Mouse (Mus musculus): ENCODE results near the gene Car7. TPM values are rescaled to one million over a fixed set of nuclear protein-coding genes. Genes with fewer than 3 reads are reported as not detected.

The Car7 gene
- total RNA-seq (2015; ENCODE audit: low replicate concordance) (not detected in 2 replicates), total RNA-seq (2017; ENCODE audit: low replicate concordance) (not detected in 2 replicates)

- ATAC-seq (replicated peaks; ENCODE audit: low FRiP score, poor library complexity, severe bottlenecking), result peak; percentile 94
Observed at GRCm38 (mm10) chr8:104533971-104534778, at the start of gene Car7, which contains the start of gene Nae1. TSS of gene Car7 (plus strand) at chr8:104534689. TSS of gene Nae1 (minus strand) at chr8:104534637.

- ATAC-seq (replicated peaks; ENCODE audit: low FRiP score, poor library complexity, severe bottlenecking), result 0 out of 2 replicates have a peak, but pooled peaks have one; percentile 10
Observed at GRCm38 (mm10) chr8:104509061-104510006, 25.2 kb upstream of the Car7 start, which contains the start of gene Terb1. TSS of gene Terb1 (minus strand) at chr8:104509910.

GRCm38 (mm10) chr8:104510134-104510533, 24.4 kb upstream of the Car7 start:
- no peak for ATAC-seq (replicated peaks; ENCODE audit: low FRiP score, poor library complexity, severe bottlenecking)

GRCm38 (mm10) chr8:104517872-104518271, 16.6 kb upstream of the Car7 start:
- ATAC-seq (replicated peaks; ENCODE audit: low FRiP score, poor library complexity, severe bottlenecking), result no peak

- no peak for ATAC-seq (replicated peaks; ENCODE audit: low FRiP score, poor library complexity, severe bottlenecking)
Observed at GRCm38 (mm10) chr8:104529671-104530070, 4.8 kb upstream of the Car7 start.

- ATAC-seq (replicated peaks; ENCODE audit: low FRiP score, poor library complexity, severe bottlenecking), result no peak
Observed at GRCm38 (mm10) chr8:104533551-104533950, 938 bp upstream of the Car7 start.

GRCm38 (mm10) chr8:104534779-104535141, 271 bp downstream of the Car7 start:
- peak; percentile 70 for ATAC-seq (replicated peaks; ENCODE audit: low FRiP score, poor library complexity, severe bottlenecking)

- ATAC-seq (replicated peaks; ENCODE audit: low FRiP score, poor library complexity, severe bottlenecking), result 0 out of 2 replicates have a peak, but pooled peaks have one; percentile 37
Observed at GRCm38 (mm10) chr8:104535378-104535777, 889 bp downstream of the Car7 start.

- ATAC-seq (replicated peaks; ENCODE audit: low FRiP score, poor library complexity, severe bottlenecking), result no peak
Observed at GRCm38 (mm10) chr8:104536028-104536427, 1.5 kb downstream of the Car7 start.

- ATAC-seq (replicated peaks; ENCODE audit: low FRiP score, poor library complexity, severe bottlenecking), result no peak
Observed at GRCm38 (mm10) chr8:104538896-104539295, 4.4 kb downstream of the Car7 start.

- ATAC-seq (replicated peaks; ENCODE audit: low FRiP score, poor library complexity, severe bottlenecking), result no peak
Observed at GRCm38 (mm10) chr8:104539566-104539965, 5.1 kb downstream of the Car7 start.

GRCm38 (mm10) chr8:104540238-104540637, 5.7 kb downstream of the Car7 start:
- no peak for ATAC-seq (replicated peaks; ENCODE audit: low FRiP score, poor library complexity, severe bottlenecking)

GRCm38 (mm10) chr8:104540710-104541514, 6.4 kb downstream of the Car7 start:
- no peak for ATAC-seq (replicated peaks; ENCODE audit: low FRiP score, poor library complexity, severe bottlenecking)

- no peak for ATAC-seq (replicated peaks; ENCODE audit: low FRiP score, poor library complexity, severe bottlenecking)
Observed at GRCm38 (mm10) chr8:104541515-104541880, 7.0 kb downstream of the Car7 start.

GRCm38 (mm10) chr8:104542160-104542559, 7.7 kb downstream of the Car7 start:
- ATAC-seq (replicated peaks; ENCODE audit: low FRiP score, poor library complexity, severe bottlenecking), result no peak

GRCm38 (mm10) chr8:104543440-104544045, 9.1 kb downstream of the Car7 start:
- ATAC-seq (replicated peaks; ENCODE audit: low FRiP score, poor library complexity, severe bottlenecking), result no peak

- no peak for ATAC-seq (replicated peaks; ENCODE audit: low FRiP score, poor library complexity, severe bottlenecking)
Observed at GRCm38 (mm10) chr8:104555191-104555590, 20.7 kb downstream of the Car7 start.

GRCm38 (mm10) chr8:104557226-104557625, 22.7 kb downstream of the Car7 start:
- ATAC-seq (replicated peaks; ENCODE audit: low FRiP score, poor library complexity, severe bottlenecking), result no peak

GRCm38 (mm10) chr8:104560731-104561130, 26.2 kb downstream of the Car7 start:
- ATAC-seq (replicated peaks; ENCODE audit: low FRiP score, poor library complexity, severe bottlenecking), result no peak

All from erythroid progenitor cell, adult 5-6 weeks (primary cell).